Mouse (Mus musculus) urinary bladder, postnatal 36 days (tissue): ENCODE measurements around the gene Gm16253.

ENCODE experiments used
- DNase-seq, 2 experiments: peaks; one replicate each; pipeline ENCODE4 v3.0.0; 2022; ENCODE audit warnings: low spot score in 2 of 2, mixed read lengths in 1 of 2

The Gm16253 gene

DNA sequence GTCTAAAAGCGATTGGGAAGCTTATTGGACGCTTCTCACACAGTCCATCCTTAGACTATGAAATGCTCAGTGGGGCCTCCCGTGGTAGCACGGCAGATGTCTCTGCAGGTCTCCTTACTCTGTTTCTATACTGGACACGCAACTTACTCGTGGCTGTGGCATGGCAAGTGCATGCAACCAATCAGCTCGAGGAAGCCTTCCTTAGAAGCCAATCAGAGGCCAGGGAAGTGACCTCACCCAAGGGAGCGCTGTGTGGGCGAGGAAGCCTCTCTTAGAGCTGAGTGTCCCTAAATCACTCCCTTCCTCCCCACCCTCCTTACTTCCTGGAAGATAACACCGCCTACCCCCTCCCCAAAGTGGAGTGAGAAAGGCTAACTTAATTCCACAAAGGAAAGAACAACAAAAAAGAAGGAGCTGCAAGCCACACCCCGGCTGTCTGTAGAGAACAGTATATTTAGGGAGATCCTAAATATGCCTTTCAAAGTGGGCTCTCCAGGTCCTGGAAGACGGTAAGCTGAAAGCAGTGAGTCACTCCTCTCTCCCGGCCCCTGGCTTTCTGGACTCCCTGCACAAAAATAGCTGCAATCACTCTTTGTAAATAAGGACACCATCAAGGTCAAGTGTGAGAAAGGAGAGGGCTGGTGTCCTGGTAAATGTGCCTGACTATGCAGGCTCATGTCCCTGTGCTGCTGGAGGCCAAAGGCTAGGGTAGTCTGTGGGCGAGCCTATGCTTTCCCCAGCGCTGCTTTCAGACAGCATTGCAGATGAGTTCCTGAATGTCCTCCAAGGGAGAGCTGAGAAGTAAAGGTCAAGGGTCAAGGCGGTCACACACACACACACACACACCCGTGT, at the start of gene Gm16253:
Gene Gm16253 (plus strand): TSS at position 295 of the 852 bp plus-strand sequence.
- DNase-seq: peak; percentile 91 to 94

DNA sequence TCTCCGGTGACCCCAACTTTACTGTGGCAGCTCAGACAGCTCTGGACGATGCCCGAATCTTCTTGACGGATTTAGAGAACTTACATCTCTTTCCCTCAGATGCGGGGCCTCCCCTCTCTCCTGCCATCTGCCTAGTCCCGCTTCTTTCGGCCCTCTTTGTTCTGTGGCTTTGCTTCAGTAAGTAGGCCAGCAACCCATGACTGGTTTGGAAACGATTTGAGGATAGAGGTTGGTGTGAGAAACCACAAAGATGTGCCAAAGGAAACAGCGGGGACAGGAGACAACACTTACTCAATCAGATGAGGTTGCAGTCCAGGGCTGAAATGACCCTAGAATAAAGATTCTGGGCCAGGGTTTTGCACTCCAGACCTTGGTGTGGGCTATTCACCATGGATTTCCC, 48.3 kb upstream of the Gm16253 start:
- DNase-seq: no peak

DNA sequence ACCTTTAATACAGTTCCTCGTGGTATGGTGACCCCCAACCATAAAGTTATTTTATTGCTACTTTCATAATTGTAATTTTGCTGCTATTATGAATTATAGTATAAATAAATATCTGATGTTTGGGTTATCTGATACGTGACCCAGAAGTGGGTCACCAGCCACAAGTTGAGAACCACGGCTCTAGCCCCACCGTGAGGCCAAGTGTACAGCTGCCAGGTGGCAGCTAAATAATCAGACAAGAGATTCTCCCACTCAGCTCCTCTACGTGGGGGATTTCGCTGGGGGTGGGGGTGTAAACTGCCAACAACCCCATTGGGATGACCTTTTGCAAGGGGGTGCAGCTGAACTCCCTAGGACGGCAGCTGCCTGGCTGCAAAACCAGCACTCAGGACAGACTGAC, 44.7 kb upstream of the Gm16253 start:
- DNase-seq: no peak

DNA sequence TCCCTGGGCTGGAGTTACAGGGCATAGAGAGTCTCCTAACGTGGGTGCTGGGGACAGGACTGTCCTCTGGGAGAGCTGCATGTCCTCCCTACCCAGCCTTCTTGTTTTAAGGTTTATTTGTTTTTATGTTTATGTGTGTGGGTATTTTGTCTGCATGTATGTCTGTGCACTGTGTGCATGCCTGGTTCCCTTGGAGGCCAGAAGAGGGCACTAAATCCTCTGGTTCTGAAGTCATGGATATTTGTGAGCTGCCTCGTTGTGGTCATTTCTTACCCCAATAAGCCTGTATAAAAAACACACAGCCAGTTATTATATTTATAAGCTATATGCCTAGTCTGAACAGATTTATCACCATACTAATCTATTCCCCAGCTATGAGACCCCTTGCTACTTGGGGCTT, 42.5 kb upstream of the Gm16253 start:
- no peak for DNase-seq

DNA sequence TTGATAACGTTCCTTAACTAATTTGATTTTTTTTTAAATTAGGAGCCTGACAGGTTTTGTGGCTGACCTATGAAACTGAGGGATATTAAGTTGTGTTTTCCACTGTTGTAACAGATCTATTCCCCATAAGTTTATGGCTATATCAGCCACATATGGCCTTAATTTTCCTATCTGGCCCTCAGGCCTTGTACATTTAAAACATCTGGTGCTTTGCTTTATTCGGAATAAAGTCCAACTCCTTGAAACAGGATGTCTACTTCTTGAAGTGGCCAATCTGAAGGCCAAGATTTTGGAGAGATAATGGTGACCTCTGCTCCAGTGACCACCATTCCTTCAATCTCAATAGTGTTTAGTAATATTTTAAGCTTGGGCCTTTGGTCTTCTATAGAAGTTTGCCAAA, 37.5 kb upstream of the Gm16253 start:
- DNase-seq: no peak

DNA sequence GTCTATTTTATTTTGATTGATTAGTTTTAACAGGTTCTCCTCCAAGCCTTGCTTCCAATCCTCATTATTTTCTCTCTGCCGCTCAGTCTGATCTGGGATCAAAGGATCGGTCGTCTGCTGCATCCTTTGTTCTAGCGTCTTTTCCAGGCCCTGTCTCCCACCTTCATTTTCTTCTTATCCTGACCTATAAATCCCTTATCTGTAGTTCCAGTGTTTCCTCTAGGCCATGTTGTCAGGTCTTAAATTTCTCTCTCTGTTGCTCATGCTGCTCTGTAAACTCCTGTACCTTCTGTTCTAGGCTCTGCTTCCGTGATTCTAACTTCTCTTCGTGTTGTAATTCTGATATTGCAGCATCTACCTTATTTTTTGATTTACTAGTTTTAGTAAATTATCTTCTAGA, 36.0 kb upstream of the Gm16253 start:
- DNase-seq: no peak

DNA sequence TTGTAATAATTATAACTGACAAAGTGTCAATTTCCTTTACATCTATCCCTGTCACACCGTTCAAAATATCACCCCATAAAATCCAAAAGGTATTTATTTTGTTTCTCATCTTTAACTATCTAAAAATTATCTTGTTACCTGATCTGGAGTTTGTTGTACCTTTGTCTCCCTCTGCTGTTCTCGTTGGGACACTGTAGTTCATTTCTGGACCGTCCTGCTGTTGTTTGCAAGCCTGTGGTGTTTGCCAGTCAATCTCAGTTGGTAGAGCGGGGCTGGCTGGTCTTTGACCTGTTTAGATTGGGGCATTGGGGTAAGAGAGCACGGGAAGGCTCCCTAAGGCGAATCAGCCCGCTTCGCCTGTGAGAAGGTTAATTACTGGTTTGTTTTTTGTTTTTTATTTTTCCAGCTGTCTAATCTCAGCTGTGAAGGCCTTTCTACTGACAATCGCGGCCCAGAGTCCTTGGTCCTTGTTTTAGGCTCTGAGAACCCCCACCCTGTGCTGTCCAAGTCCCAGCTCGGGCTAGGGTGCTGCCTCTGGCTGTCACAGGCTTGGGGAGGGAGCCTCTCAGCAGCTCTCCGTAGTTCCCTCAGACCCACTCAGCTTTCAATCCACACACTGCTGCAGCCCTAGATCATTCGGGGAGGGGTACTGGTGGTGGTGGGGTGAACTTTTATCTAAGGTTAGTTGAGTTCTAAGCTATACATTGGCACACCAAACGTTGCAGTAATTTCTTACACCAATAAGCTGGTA, 35.3 kb upstream of the Gm16253 start:
- DNase-seq: no peak

DNA sequence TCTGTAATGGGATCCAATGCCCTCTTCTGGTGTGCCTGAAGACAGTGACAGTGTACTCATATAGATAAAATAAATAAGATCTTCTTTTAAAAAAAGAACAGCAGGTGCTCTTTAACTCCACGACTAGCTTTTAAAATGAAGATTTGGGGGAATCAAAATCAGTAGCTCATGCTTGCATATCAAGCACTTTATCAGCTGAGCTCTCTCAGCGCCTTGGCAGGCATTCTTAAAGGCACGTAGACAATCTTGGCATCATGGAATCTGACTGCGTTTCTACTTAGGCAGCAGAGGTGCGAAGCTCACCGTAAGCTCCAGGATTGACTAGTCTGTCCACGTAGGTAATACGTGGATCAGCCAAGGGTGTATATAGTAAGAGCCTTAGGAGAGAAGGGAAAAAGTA, 34.2 kb upstream of the Gm16253 start:
- no peak for DNase-seq

DNA sequence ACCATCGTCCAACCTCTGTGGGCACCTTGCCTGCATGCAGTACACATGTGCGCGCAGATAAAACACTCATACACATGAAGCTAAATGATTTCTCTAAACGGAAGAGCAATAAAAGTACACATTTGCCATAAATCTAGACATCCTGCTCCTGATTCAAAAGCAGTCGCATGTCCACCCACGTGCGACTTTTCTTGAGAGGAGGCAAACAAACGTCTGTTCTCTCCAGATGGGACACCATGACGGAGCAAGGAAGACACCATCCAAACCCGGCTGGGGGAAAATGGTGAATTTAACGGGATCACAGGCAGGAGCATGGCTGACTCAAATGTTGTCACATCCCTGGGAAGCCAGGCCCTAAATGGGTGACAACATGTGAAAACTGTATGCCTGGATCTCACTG, 33.4 kb upstream of the Gm16253 start:
- DNase-seq: no peak

DNA sequence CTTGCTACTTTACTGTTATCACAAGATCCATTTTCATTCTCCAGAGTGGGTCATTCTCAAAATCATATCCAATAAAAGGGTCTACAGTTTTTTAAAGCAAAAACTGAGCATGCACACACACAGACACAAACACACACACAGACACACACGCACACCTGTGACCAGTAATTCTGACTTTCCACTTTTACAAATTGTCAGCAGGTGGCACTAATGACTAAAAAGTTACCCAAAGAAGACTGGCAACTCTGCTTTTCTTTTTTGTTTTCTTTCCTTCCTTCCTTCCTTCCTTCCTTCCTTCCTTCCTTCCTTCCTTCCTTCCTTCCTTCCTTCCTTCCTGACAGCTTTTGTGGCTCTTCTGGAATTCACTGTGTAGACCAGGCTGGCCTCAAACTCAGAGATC, 31.2 kb upstream of the Gm16253 start:
- DNase-seq: no peak

DNA sequence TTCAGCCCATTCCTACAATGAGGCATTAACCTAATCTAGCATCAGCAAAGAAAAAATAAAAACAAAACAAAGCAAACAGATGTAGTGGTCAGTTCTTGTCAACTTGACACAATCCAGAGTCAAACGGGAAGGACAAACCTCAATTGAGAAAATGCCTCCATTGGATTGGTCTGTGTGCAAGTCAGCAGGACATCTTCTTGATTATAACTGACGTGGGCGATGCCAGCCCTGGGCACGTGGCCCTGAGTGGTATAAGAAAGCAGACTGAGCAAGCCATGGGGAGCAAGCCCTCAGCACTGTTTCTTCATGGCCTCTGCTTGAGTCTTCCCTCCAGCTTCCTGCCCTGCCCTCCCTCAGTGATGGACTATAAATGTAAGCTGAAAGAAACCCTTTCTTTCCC, 29.9 kb upstream of the Gm16253 start:
- DNase-seq: no peak

DNA sequence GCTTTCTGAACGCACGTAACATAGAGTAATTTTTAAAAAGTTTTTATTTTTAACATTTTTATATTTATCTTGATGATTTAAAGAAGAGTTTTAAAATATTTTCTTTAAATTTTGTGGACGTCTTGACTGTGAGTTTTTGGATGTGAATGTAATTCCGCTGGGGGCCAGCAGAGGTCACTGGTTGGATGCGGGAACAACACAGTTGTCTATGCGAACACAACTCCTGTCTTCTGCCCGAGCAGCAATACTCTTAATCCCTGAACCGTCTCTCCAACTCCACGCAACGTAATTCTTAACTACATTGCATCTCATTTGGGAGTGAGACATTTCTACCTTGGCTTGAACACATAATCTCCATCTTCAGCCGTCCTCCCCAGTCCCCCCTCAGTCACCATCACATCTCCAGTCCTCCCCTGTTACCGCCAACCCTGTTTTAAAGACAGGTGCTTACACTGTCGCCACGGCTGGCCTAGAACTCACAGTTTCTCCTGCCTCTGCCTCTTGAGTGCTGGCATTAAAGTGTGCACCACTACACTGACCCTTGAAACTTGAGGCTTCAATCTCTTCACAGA, 29.3 kb upstream of the Gm16253 start:
- peak in 1 of 2 experiments; percentile 81 for DNase-seq

DNA sequence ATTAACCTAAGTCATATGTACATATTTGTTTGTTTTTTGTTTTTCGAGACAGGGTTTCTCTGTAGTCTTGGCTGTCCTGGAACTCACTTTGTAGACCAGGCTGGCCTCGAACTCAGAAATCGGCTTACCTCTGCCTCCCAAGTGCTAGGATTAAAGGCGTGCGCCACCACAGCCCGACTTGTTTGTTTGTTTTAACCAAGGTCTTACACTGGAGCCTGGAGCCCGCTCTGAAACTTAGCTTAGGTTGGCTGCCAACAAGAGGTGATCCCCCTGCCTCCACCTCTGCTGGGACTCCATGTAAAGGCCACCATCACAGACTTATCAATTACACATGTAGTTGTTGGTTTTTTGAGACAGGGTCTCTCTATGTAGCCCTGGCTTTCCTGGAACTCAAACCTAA, 28.0 kb upstream of the Gm16253 start:
- no peak for DNase-seq

DNA sequence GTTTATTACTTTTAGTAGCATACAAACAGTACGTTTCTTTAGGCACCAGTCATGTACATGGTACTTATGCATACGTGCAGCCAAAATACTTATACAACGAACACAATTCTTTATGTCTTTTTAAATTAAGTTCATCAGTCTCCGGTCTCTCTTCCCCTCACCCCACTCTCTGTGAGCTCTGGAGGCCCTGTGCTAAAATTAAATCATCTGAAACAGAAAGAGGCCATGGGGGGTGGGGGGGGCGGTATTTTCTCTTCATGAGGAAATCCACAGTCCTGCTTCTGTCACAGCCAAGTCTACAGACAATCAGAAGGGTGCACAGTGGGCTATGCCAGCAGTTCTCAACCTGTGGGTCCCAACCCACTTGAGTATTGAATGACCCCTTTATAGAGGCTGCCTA, 27.4 kb upstream of the Gm16253 start:
- DNase-seq: no peak

DNA sequence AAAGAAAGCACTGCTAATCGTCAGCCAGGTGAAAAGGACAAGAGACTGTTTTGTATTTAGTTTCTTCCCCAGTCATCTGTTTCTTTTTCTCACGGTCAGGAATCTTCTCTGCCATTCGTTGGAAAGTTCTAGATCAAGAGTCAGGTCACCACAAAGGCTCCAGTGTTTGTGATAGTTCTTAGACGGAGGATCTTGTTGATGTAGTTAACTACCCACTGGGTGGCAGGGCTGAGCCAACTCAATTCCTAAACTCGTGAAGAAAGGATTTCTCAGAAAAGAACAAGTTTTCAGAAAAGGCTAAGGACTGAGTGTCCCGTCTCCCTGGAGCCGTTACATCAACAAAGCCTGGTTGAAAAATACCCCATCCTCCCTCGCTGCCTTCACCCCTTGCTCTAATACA, 25.6 kb upstream of the Gm16253 start:
- peak in 1 of 2 experiments; percentile 73 for DNase-seq

DNA sequence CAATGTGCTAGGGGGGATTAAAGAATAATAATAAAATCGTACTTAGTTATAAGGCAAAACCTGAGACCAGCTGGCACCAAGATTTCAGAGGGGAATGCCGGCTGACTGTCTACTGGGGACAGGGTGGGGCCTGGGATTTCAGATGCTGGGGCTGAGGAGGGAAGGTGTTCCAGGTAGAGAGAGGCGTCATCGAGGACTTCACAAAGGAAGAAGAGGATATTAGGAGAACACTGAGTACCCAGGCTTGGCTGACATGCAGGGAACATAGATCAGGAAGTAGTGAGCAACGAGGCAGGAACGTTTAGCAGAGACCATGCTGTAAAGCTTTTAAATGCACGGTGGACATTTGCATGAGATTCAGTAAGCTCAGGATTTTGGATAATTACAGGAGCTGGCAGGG, 24.9 kb upstream of the Gm16253 start:
- no peak for DNase-seq

DNA sequence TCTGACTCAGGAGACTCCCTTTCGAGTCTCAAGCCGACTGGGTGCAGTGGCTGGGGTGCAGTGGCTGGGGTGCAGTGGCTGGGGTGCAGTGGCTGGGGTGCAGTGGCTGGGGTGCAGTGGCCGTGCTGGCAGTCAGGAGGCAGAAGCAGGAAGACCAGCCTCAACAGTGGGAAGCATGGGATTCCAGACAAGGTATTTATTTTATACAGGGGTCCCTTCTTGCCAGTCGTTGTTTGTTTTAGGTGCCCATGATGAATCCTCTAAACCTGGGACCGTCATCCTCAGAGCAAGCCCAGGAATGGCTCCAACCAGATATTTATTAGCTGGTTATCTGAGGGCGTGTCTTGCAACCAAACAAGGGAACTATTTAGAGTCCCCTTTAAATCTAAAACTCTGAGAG, 23.2 kb upstream of the Gm16253 start:
- no peak for DNase-seq

DNA sequence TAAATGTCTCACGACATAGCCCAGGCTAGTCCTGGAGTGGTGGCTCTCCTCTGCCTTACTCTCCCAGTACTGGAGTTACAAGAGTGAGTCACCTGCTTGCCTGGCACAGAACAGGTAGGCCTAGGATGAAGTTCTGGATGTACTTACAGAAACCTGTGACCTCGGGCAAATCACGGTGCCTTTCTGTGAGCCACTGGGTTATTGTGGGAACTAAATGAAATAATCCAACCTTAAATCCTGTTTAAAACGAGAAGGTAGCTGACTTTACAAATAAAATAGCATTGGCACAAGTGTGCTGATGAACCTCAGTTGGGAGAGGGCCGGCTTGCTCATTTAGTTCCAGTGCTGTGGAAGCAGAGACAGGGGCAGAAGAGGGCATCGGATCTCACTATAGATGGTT, 22.5 kb upstream of the Gm16253 start:
- DNase-seq: no peak

DNA sequence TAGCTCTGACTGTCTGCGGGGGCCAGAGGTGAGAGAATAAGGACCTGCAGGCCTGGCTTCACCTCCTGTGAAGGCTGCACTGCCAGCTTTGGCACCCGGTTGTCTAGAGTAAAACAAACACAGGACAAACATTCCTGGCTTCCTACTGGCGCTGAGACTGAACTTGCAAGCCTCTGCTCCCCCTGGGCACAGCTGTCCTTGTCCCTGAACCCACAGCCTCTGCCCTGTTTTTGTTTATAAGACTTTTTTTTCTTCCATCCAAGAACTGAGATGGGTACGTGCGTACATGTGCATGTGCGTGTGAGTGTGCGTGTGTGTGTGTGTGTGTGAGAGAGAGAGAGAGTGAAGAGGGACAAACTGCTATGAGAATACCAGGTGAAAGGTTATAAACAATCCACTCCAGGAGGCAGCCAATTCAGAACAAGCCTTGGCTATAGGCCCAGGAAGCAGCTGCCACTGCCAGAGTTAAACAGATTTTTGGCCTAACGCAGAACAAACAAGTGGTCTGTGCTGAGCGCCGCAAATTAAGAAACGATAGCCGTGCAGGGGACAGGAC, 21.7 kb upstream of the Gm16253 start:
- DNase-seq: peak in 1 of 2 experiments; percentile 87

DNA sequence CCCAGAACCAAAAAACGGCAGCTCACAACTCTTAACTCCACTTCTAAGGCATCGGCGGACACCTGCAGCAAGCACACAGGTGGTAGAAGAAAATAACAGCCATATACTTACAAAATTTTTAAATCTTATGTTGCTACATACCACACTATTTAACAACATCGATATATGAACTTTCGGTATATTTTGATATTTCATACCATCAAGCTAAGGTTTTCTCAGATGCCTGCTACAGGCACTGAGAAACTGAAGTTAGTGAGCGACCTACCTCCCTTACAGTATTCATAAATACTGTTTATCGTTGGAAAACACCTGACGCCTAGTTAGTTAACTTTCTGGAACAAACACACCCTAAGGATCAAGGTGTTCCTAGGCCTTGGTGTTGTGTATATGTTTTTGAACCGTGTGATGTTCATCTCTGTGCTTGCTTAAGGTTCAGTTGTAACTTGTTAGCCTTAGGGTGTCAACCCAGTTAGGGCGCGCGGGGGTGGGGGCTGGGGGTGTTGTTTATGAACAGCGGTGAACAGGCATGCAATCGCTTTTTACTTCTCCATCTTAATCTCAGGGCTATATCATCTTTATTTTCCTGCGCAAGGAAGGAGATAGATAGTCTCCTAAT, 20.7 kb upstream of the Gm16253 start:
- no peak for DNase-seq

DNA sequence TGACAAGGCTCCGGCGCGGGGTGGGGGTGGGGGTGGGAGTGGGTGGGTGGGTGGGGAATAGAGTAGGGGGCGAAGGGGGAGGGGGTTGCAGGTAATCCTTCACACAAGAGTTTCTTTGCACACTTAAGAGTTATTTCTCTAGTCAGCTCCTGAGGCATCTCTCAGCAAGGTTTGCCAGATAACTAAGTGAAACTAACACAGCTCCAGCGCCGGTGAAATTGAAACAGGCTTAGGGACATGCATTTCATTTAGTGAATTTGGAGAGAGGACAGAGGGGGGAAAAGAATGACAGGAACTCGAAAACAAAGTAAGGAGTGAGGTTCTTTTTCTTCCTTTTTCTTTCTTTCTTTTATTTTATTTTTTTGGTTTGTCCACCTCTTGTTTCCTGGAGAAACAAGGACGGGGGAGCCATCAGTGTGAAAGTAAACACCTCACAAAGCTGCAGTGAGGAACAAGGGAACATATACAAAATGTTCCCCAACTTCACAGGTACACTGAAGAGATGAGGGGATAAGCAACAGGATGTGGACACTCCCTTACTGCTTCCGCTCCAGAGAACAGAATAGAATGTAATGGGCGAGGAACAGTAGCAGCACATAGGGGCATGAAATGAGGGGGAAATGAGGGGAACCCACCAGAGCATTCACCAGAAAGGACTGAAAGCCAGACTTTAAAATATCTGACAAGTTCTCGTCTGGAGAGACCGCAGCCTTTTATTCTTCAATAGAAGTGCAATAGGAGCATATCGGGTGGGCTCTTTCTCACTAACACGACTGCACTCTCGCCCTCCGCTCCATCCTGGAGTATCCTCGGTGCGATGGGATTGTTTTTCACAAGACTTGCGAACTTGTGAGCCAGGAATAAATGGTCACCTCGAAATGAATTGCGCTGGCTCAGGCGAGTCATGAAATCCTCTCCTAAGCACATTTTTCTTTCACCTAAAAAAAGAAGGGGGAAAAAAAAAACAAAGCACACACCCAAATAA, 19.8 kb upstream of the Gm16253 start:
- no peak for DNase-seq
